ENCODE assay signal across 18 mouse cellular contexts in the genomic region with DNA sequence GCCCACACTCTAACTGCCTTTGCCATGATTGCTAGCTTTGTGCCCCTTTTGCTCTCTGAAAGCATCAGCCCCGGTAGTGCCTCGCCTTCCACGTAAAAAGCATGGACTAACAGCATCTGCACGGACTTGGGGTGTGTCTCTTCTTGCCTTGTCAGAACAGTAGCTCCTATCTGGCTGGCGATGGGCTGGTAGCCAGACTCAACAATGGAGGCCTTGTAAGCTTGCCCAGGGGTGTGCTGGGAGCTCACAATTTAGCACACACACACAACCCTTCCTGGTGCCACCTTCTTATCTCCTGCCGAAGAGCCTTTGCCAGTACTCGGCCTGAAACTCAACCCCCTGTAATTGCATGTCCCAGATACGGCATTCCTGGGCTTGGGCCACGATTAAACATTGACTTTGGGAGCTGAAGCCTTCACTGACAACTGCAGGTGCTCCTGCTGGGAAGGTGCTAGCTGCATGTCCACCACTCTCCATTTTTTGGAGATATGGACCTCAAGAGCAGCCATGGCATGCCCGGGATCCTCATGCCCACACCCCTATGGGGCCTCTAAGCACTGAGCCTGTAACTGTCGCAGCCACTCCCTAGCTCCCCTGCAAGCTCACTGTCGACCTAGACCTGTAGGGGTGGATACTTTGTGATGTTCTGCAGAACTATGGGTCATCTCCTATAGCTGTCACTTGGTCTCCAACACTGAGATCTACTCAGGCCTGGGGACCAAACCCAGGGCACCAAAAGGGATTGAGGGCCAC.
A peak's percentile ranks its signal among the peaks of the same experiment; 100 is the strongest.
DNase-seq lines count a peak whose midpoint lies in the region; ATAC-seq and TF ChIP-seq lines count a peak whose summit lies in the region.
"Had no signal": no experiment of that assay in that cellular context is flagged by ENCODE, and none has a peak within 500 bp of the region (broad histone marks: within the 10 kb centered on the region; RNA-seq: fewer than 3 reads in every experiment).

No protein-coding gene starts in this region.

- 46% methylated on average over 12 of the region's 12 CpGs for WGBS in heart, postnatal 0 days
- WGBS in heart, embryonic 10.5 days, result 69% methylated on average over 12 of the region's 12 CpGs
- WGBS in neural tube, embryonic 15.5 days, result 86% methylated on average over 12 of the region's 12 CpGs

- DNase-seq in heart, postnatal 0 days (ENCODE audit: low spot score), result no peak
- DNase-seq in heart, embryonic 10.5 days (ENCODE audit: low spot score), result no peak
- DNase-seq in MEL (ENCODE audit: low read depth, low spot score), result peak; percentile 47
- no peak for DNase-seq in kidney, adult 11 months
- DNase-seq: adrenal gland, postnatal 36 days; cerebellum, adult 8-10 months; gastrocnemius, adult 2 months; kidney, adult 9 months; left cerebral cortex, postnatal 4 days; liver, embryonic 13.5 days had no signal

- TF ChIP-seq CTCF in heart, postnatal 0 days (IDR thresholded peaks at IDR 0.05; ENCODE audit: low read depth), result no peak
- TF ChIP-seq CTCF in MEL (IDR thresholded peaks at IDR 0.05 in 2 of 3, conservative IDR thresholded peaks at IDR 0.05 in 1 of 3; ENCODE audit: control insufficient read depth in 1 of 3, insufficient read depth in 1 of 3, low read depth in 2 of 3, low read length in 3 of 3, poor library complexity in 1 of 3, severe bottlenecking in 1 of 3), result no peak

- H3K27ac ChIP-seq in heart, postnatal 0 days (ENCODE audit: low read depth), result no peak overlapping the region
- no peak overlapping the region for H3K27ac ChIP-seq in heart, embryonic 10.5 days
- no peak overlapping the region for H3K27ac ChIP-seq in MEL (ENCODE audit: control insufficient read depth, low read depth, low read length)
- no peak overlapping the region for H3K27ac ChIP-seq in neural tube, embryonic 15.5 days (replicated peaks)
- H3K27ac ChIP-seq: embryonic facial prominence, embryonic 13.5 days; gastrocnemius, adult 2 months; liver, embryonic 13.5 days; midbrain, embryonic 12.5 days had no signal

- TF ChIP-seq EP300 in heart, postnatal 0 days (IDR thresholded peaks at IDR 0.05; ENCODE audit: low read depth), result no peak
- TF ChIP-seq EP300 in MEL (IDR thresholded peaks at IDR 0.05; ENCODE audit: low read depth in 1 of 2, low read length in 2 of 2), result no peak

- H3K9me3 ChIP-seq in heart, postnatal 0 days (replicated peaks; ENCODE audit: control insufficient read depth, low read length), result no peaks in the 10 kb centered on the region
- no peaks in the 10 kb centered on the region for H3K9me3 ChIP-seq in heart, embryonic 10.5 days
- no peaks in the 10 kb centered on the region for H3K9me3 ChIP-seq in MEL (replicated peaks; ENCODE audit: insufficient read depth, low read length)
- no peaks in the 10 kb centered on the region for H3K9me3 ChIP-seq in neural tube, embryonic 15.5 days (replicated peaks)
- H3K9me3 ChIP-seq: embryonic facial prominence, embryonic 13.5 days; liver, embryonic 13.5 days; midbrain, embryonic 12.5 days had no signal

- H3K4me1 ChIP-seq in heart, postnatal 0 days (ENCODE audit: control insufficient read depth, insufficient read depth), result peaks cover 18% of the 10 kb centered on the region
- H3K4me1 ChIP-seq in heart, embryonic 10.5 days, result peaks cover 12% of the 10 kb centered on the region; the same call in 1 of the 2 replicates
- H3K4me1 ChIP-seq in MEL (ENCODE audit: control insufficient read depth in 1 of 2, insufficient read depth in 2 of 2, low read length in 2 of 2), result no peaks in the 10 kb centered on the region
- H3K4me1 ChIP-seq in neural tube, embryonic 15.5 days, result 0 out of 2 replicates have a peak, but pooled peaks cover 2% of the 10 kb centered on the region

- ATAC-seq in heart, postnatal 0 days (ENCODE audit: insufficient read depth, low read depth), result peak; percentile 58
- peak; percentile 34; the same call in 1 of the 2 replicates for ATAC-seq in common myeloid progenitor, adult 5-6 weeks (replicated peaks; ENCODE audit: low read depth, poor library complexity, severe bottlenecking)
- peak; percentile 86 for ATAC-seq in megakaryocyte-erythroid progenitor cell, adult 5-6 weeks (replicated peaks; ENCODE audit: low FRiP score, low TSS enrichment, poor library complexity, severe bottlenecking)
- no peak for ATAC-seq in neural tube, embryonic 15.5 days (ENCODE audit: low FRiP score)
- ATAC-seq: forebrain, embryonic 16.5 days; hindbrain, embryonic 16.5 days had no signal

- no peaks in the 10 kb centered on the region for H3K79me2 ChIP-seq in MEL (ENCODE audit: control insufficient read depth, insufficient read depth, low read length, poor library complexity)

- H3K9ac ChIP-seq in heart, postnatal 0 days (replicated peaks; ENCODE audit: low read depth, low read length), result no peak overlapping the region
- no peak overlapping the region for H3K9ac ChIP-seq in MEL (ENCODE audit: control insufficient read depth, low read depth, low read length, poor library complexity, severe bottlenecking)
- H3K9ac ChIP-seq in neural tube, embryonic 15.5 days (replicated peaks), result no peak overlapping the region
- H3K9ac ChIP-seq: embryonic facial prominence, embryonic 13.5 days; liver, embryonic 13.5 days; midbrain, embryonic 12.5 days had no signal

- no peaks in the 10 kb centered on the region for H3K36me3 ChIP-seq in heart, postnatal 0 days (replicated peaks; ENCODE audit: control insufficient read depth, insufficient read depth, low read length)
- H3K36me3 ChIP-seq in heart, embryonic 10.5 days, result no peaks in the 10 kb centered on the region
- peaks cover 0 to 2% of the 10 kb centered on the region in 2 experiments; a peak in 1 of 4 replicates for H3K36me3 ChIP-seq in MEL (ENCODE audit: control insufficient read depth in 1 of 2, insufficient read depth in 2 of 2, low read length in 2 of 2)
- H3K36me3 ChIP-seq in neural tube, embryonic 15.5 days, result no peaks in the 10 kb centered on the region
- H3K36me3 ChIP-seq: embryonic facial prominence, embryonic 13.5 days; liver, embryonic 13.5 days; midbrain, embryonic 12.5 days had no signal

- no peak for TF ChIP-seq POLR2A in MEL (IDR thresholded peaks at IDR 0.05; ENCODE audit: control insufficient read depth in 1 of 2, insufficient read depth in 1 of 2, low read depth in 1 of 2, low read length in 2 of 2, poor library complexity in 1 of 2)

- no peak overlapping the region for H3K4me2 ChIP-seq in heart, postnatal 0 days (ENCODE audit: low read depth, low read length)
- H3K4me2 ChIP-seq in neural tube, embryonic 15.5 days, result no peak overlapping the region
- H3K4me2 ChIP-seq: embryonic facial prominence, embryonic 13.5 days; liver, embryonic 13.5 days; midbrain, embryonic 12.5 days had no signal

- no peak overlapping the region for H3K4me3 ChIP-seq in heart, postnatal 0 days (ENCODE audit: low read depth, low read length)
- no peak overlapping the region for H3K4me3 ChIP-seq in heart, embryonic 10.5 days
- H3K4me3 ChIP-seq in MEL (ENCODE audit: control insufficient read depth in 1 of 2, insufficient read depth in 1 of 2, low read depth in 2 of 2, low read length in 2 of 2), result no peak overlapping the region
- H3K4me3 ChIP-seq in neural tube, embryonic 15.5 days (replicated peaks), result no peak overlapping the region
- H3K4me3 ChIP-seq: embryonic facial prominence, embryonic 13.5 days; gastrocnemius, adult 2 months; liver, embryonic 13.5 days; midbrain, embryonic 12.5 days; myocyte had no signal

- H3K27me3 ChIP-seq in heart, postnatal 0 days (ENCODE audit: control insufficient read depth, insufficient read depth, low read length), result no peaks in the 10 kb centered on the region
- no peaks in the 10 kb centered on the region for H3K27me3 ChIP-seq in heart, embryonic 10.5 days (ENCODE audit: insufficient read depth, poor library complexity, severe bottlenecking)
- H3K27me3 ChIP-seq in MEL (ENCODE audit: control insufficient read depth in 1 of 2, insufficient read depth in 2 of 2, low read length in 2 of 2), result peaks cover 0 to 6% of the 10 kb centered on the region in 2 experiments; a peak in 2 of 4 replicates
- H3K27me3 ChIP-seq in neural tube, embryonic 15.5 days (replicated peaks), result no peaks in the 10 kb centered on the region
- H3K27me3 ChIP-seq: embryonic facial prominence, embryonic 13.5 days; liver, embryonic 13.5 days; midbrain, embryonic 12.5 days had no signal

- no peak for TF ChIP-seq RAD21 in MEL (IDR thresholded peaks at IDR 0.05; ENCODE audit: low read depth, low read length)

TF ChIP-seq in MEL, 35 proteins besides CTCF, POLR2A, EP300 and RAD21:
- TF ChIP-seq ETS1 (IDR thresholded peaks at IDR 0.05; ENCODE audit: low read depth, low read length) (no peak), MAZ (IDR thresholded peaks at IDR 0.05; ENCODE audit: low read depth, low read length) (no peak), BHLHE40 (IDR thresholded peaks at IDR 0.05; ENCODE audit: borderline replicate concordance, low read depth, low read length) (no peak), GABPA (IDR thresholded peaks at IDR 0.05; ENCODE audit: low read depth, low read length) (no peak), POLR2AphosphoS5 (IDR thresholded peaks at IDR 0.05; ENCODE audit: borderline replicate concordance, low read depth, low read length) (no peak), RCOR1 (IDR thresholded peaks at IDR 0.05; ENCODE audit: low read depth, low read length) (no peak), TAL1 (IDR thresholded peaks at IDR 0.05; ENCODE audit: low read length) (no peak), E2F4 (IDR thresholded peaks at IDR 0.05; ENCODE audit: borderline replicate concordance, low read depth, low read length) (no peak), JUND (IDR thresholded peaks at IDR 0.05; ENCODE audit: low read depth, low read length) (no peak)
